Mouse (Mus musculus) CH12.LX (cell line): ENCODE measurements around the gene Slc25a23.

Experiments
- CTCF ChIP-seq, 2 experiments: IDR thresholded peaks in 1 of 2; conservative IDR thresholded peaks in 1 of 2; 2 replicates each; pipeline ENCODE4 v1.5.1; 2011 to 2012; ENCODE audit warnings: low read depth in 2 of 2, low read length in 2 of 2, improper control_type of control experiment in 1 of 2, inconsistent platforms in 1 of 2, mild to moderate bottlenecking in 1 of 2, moderate library complexity in 1 of 2
- EP300 ChIP-seq: IDR thresholded peaks from 2 replicates; pipeline ENCODE4 v1.6.1; 2011; ENCODE audit warnings: low read length, improper control_type of control experiment
- ZNF384 ChIP-seq: IDR thresholded peaks from 2 replicates; pipeline ENCODE4 v1.6.1; 2012; ENCODE audit warnings: low read depth, low read length, improper control_type of control experiment, inconsistent platforms

DNA sequence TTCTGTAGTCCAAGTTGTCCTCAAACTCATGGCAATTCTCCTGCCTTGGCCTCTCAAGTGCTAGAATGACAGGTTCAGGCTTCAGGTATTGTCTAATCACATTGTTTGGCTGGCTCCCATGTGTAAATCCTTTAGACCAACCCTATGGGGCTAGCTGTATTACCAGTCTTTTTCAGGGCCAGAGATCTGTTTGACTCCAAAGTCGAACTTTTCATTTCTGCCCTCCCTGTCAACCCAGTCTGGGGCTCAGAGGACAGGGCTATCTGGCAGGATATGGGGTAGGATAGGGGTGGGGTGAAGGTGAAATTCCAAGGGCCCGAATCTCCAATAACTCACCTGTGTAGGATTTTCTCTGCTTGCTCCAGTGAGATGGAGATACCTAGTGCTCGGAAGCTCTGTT, 3.4 kb downstream of the Slc25a23 start:
- TF ChIP-seq ZNF384, result no peak
- no peak for TF ChIP-seq EP300
- TF ChIP-seq CTCF (conservative IDR thresholded peaks at IDR 0.05 in 1 of 2, IDR thresholded peaks at IDR 0.05 in 1 of 2; ENCODE audit: low read depth in 2 of 2, low read length in 2 of 2), result no peak
